Mouse (Mus musculus) stomach, embryonic 16.5 days (tissue): Measurements from ENCODE around the gene Ttll6. TPM values are rescaled to one million over a fixed set of nuclear protein-coding genes. Genes with fewer than 3 reads are reported as not detected.

Source experiments
- ATAC-seq: fragments of 200-750 bp; cut with Nextera tagmentation; 2 replicates; pipeline ENCODE4 v1.8.0; 2017; ENCODE audit warnings: moderate number of reproducible peaks, moderate TSS enrichment; ENCODE audit not compliant: insufficient read depth, low FRiP score
- H3K27ac ChIP-seq: fragments of 300-500 bp; sonication (generic); 2 replicates; pipeline ENCODE4 v1.5.1; 2014; ENCODE audit warnings: low read length
- H3K27me3 ChIP-seq: fragments of 300-500 bp; sonication (generic); 2 replicates; pipeline ENCODE4 v1.6.1; 2014; ENCODE audit warnings: low read length, control low read depth, mixed read lengths; ENCODE audit not compliant: control insufficient read depth, insufficient read depth
- H3K36me3 ChIP-seq: fragments of 300-500 bp; sonication (generic); 2 replicates; pipeline ENCODE4 v1.6.1; 2014; ENCODE audit warnings: low read length; ENCODE audit not compliant: control insufficient read depth, insufficient read depth
- H3K4me1 ChIP-seq: fragments of 300-500 bp; sonication (generic); 2 replicates; pipeline ENCODE4 v1.6.1; 2014; ENCODE audit warnings: low read length, control low read depth, mixed read lengths; ENCODE audit not compliant: control insufficient read depth, insufficient read depth
- H3K4me2 ChIP-seq: fragments of 300-500 bp; sonication (generic); 2 replicates; pipeline ENCODE4 v1.6.1; 2014; ENCODE audit warnings: low read depth, low read length, mixed read lengths
- H3K4me3 ChIP-seq: fragments of 300-500 bp; sonication (generic); replicated peaks from 2 replicates; pipeline ENCODE4 v1.5.1; 2014; ENCODE audit warnings: mild to moderate bottlenecking, low read length
- H3K9ac ChIP-seq: fragments of 300-500 bp; sonication (generic); 2 replicates; pipeline ENCODE4 v1.6.1; 2014; ENCODE audit warnings: low read length
- H3K9me3 ChIP-seq: fragments of 300-500 bp; sonication (generic); replicated peaks from 2 replicates; pipeline ENCODE4 v1.6.1; 2016; ENCODE audit warnings: low read length, control low read depth; ENCODE audit not compliant: control insufficient read depth
- WGBS: fragments of 180-500 bp; shearing (Covaris S2); extraction: QIAGEN DNeasy Blood & Tissue Kit; methylation state at CpG from one replicate; pipeline ENCODE4 v1.1.7; 2014; 5-methylcytosine and 5-hydroxymethylcytosine counted together
- polyA plus RNA-seq: library from polyadenylated mRNA; unstranded; fragments of >200 nt; fragmentation: Nextera tagmentation; extraction: Ambion mirVana; gene quantifications from 2 replicates; pipeline ENCODE4 v1.2.1, GENCODE M21; 2015

Gene Ttll6
- polyA plus RNA-seq, 1 experiment from 2014 or later, result 0.58 TPM

DNA sequence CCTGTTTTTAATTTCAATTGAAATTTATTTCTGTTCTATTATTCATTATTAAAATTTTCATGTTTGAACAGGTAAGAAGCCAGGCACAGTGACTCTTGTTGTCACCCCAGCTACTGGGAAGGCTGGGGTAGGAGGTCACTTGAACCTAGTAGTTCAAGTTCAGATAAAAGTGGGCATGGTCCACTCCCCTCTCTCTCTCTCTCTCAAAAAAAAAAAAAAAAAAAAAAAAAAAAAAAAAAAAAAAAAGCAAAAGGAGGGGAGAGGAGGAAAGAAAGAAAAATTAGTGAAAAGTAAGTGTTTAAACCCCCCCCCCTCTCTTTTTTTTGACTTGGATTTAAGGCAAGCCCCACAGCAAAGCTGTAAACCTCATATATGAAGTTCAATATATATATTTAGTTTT is 50.6 kb downstream of the Ttll6 start:
- no peaks in the 10 kb centered on the region for H3K9me3 ChIP-seq
- no peaks in the 10 kb centered on the region for H3K4me1 ChIP-seq
- no peak overlapping the region for H3K4me2 ChIP-seq
- no peak overlapping the region for H3K27ac ChIP-seq
- ATAC-seq, result no peak
- H3K36me3 ChIP-seq, result no peaks in the 10 kb centered on the region
- no peak overlapping the region for H3K4me3 ChIP-seq
- H3K9ac ChIP-seq, result no peak overlapping the region
- peaks cover 88% of the 10 kb centered on the region for H3K27me3 ChIP-seq

GRCm38 (mm10) chr11:96187321-96187720 is 53.7 kb downstream of the Ttll6 start:
- H3K4me3 ChIP-seq, result no peak overlapping the region
- no peaks in the 10 kb centered on the region for H3K4me1 ChIP-seq
- no peaks in the 10 kb centered on the region for H3K36me3 ChIP-seq
- peaks cover 86% of the 10 kb centered on the region for H3K27me3 ChIP-seq
- H3K4me2 ChIP-seq, result no peak overlapping the region
- H3K9me3 ChIP-seq, result no peaks in the 10 kb centered on the region
- H3K9ac ChIP-seq, result no peak overlapping the region
- WGBS, result 26% methylated on average over 4 of the region's 4 CpGs
- no peak for ATAC-seq
- H3K27ac ChIP-seq, result no peak overlapping the region

GRCm38 (mm10) chr11:96189810-96190522 is 56.4 kb downstream of the Ttll6 start:
- no peak overlapping the region for H3K4me2 ChIP-seq
- H3K4me1 ChIP-seq, result no peaks in the 10 kb centered on the region
- ATAC-seq, result no peak
- H3K36me3 ChIP-seq, result no peaks in the 10 kb centered on the region
- H3K27ac ChIP-seq, result no peak overlapping the region
- 1% methylated on average over 28 of the region's 28 CpGs for WGBS
- H3K9me3 ChIP-seq, result no peaks in the 10 kb centered on the region
- H3K27me3 ChIP-seq, result peaks cover 96% of the 10 kb centered on the region
- no peak overlapping the region for H3K4me3 ChIP-seq
- no peak overlapping the region for H3K9ac ChIP-seq

DNA sequence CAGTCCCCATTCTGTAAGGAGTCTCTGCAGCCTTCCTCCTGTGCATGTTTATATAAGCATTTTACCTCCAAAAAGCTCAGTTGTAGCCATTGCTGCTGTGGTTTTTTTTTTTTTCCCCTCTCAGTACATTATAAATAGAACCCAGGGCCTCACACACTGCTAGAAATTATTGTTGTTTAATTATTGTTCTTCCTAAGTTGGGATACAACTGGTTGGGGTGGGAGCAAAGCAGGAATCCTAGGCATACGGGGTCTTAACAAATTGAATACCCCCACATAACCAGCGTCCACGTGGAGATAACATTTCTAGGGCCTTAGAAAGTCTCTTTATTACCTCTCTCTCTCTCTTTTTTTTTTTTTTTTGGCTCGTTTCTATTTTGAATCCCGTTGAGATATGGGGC is 57.5 kb downstream of the Ttll6 start:
- no peaks in the 10 kb centered on the region for H3K9me3 ChIP-seq
- H3K36me3 ChIP-seq, result no peaks in the 10 kb centered on the region
- no peak overlapping the region for H3K4me2 ChIP-seq
- 3% methylated on average over 5 of the region's 5 CpGs for WGBS
- H3K9ac ChIP-seq, result no peak overlapping the region
- H3K27ac ChIP-seq, result no peak overlapping the region
- ATAC-seq, result no peak
- H3K4me1 ChIP-seq, result no peaks in the 10 kb centered on the region
- no peak overlapping the region for H3K4me3 ChIP-seq
- H3K27me3 ChIP-seq, result peaks cover 96% of the 10 kb centered on the region

DNA sequence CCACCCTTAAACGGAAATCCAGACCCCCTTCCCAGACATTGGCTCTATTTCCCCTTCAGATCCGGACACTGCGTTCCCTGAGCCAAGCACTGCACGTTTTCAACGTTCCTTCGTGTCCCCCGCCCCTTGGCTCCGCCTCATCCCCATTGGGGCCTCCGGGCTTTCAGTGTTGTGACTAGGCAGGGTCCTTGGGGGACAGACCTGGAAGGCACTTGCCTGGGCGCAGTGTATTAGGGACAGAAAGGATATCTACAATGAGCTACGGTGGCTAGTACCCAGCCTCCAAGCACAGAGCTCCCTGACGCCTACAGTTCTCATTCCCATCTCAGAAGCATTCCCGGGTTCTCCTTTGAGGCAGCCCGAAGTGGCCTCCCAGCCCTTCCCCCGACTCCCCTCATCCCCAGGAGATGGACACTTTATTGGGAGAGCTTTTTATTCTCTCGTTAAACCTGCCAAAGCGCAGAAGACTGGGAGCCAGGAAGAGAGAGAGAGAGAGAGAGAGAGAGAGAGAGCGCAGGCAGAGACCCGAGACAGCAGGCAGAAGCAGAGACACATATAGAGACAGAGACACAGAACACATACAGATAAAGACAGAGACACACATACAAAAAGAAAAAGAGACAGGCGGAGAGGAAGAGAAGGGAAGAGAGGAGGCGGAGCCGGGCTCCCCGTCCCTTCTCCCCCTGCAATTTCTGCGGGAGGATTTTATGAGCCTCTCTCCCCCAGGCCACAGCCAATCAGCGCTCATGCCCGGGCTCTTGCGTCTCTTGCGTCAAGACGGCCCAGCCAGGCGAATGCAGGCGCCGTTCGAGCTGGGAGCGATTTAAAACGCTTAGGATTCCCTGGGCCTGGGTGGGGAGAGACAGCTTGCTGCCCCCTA is 60.2 kb downstream of the Ttll6 start, which contains the start of gene Hoxb13:
Hoxb13 (plus strand) TSS at position 796 of the 880 bp plus-strand sequence.
- no peak within 1 kb of the TSS for H3K9ac ChIP-seq

DNA sequence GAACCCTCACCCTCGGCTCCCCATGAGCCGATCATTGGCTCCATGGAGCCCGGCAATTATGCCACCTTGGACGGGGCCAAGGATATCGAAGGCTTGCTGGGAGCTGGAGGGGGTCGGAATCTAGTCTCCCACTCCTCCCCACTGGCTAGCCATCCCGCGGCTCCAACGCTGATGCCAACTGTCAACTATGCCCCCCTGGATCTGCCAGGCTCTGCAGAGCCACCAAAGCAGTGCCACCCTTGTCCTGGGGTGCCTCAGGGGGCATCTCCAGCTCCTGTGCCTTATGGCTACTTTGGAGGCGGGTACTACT is 60.8 kb downstream of the Ttll6 start:
- Histone ChIP-seq H3K36me3 (no peaks in the 10 kb centered on the region), H3K4me3 (peak overlapping the region; percentile 7; the same call in 1 of the 2 replicates), H3K27ac (no peak overlapping the region), H3K4me1 (no peaks in the 10 kb centered on the region), H3K9ac (no peak overlapping the region), H3K9me3 (no peaks in the 10 kb centered on the region), H3K4me2 (peak overlapping the region; percentile 8; the same call in 1 of the 2 replicates), H3K27me3 (peaks cover 97% of the 10 kb centered on the region)
- under 1% methylated on average over 10 of the region's 10 CpGs for WGBS
- ATAC-seq, result no peak

More for the DNA sequence above, 60.2 kb downstream of the Ttll6 start, which contains the start of gene Hoxb13:
- H3K36me3 ChIP-seq, result no peaks in the 10 kb centered on the region
- ATAC-seq, result no peak
- H3K9me3 ChIP-seq, result no peaks in the 10 kb centered on the region
- H3K27me3 ChIP-seq, result peaks cover 97% of the 10 kb centered on the region
- 2% methylated on average over 33 of the region's 35 CpGs for WGBS
- H3K4me1 ChIP-seq, result no peaks in the 10 kb centered on the region
- no peak within 1 kb of the TSS for H3K27ac ChIP-seq
- H3K4me3 ChIP-seq, result peak within 1 kb of the TSS; percentile 7; the same call in 1 of the 2 replicates
- H3K4me2 ChIP-seq, result peak within 1 kb of the TSS; percentile 8; the same call in 1 of the 2 replicates

DNA sequence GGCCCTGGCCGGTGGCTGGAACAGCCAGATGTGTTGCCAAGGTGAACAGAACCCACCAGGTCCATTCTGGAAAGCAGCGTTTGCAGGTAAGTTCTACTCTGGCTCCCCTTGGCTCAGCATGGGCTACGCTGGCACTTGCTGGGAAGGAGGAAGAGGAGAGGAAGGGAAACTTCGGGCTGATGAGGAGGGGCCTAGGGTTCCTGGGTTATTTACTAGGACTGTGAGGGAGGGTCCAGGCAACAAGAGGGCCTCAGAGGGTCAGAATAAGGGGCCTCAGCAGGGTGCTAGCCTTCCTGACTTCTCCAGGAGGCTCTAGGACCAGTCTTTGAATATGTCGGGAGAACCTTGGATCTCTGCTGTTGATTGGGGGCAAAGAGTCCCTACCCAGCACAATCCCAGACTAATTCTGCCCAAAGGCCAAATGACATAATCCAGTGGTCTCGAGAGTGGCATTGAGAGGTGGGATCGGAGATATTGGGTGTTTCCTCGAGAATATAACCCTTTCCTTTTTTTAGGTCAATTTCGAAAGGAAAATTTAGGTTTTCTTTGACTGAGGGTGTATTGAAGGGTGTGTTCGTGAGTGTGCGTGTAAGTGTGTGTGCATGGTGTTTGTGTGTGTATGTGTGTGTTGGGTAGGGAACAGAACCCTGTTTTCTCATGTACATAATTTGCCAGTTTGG is 61.5 kb downstream of the Ttll6 start:
- Histone ChIP-seq H3K9me3 (no peaks in the 10 kb centered on the region), H3K27ac (no peak overlapping the region), H3K4me3 (no peak overlapping the region), H3K9ac (no peak overlapping the region), H3K4me1 (no peaks in the 10 kb centered on the region), H3K4me2 (no peak overlapping the region), H3K27me3 (peaks cover 100% of the 10 kb centered on the region), H3K36me3 (no peaks in the 10 kb centered on the region)
- no peak for ATAC-seq
- WGBS, result 10% methylated on average over 11 of the region's 11 CpGs

- Histone ChIP-seq H3K4me3 (no peak overlapping the region), H3K9ac (no peak overlapping the region), H3K4me1 (no peaks in the 10 kb centered on the region), H3K36me3 (no peaks in the 10 kb centered on the region), H3K9me3 (no peaks in the 10 kb centered on the region), H3K27me3 (peaks cover 100% of the 10 kb centered on the region), H3K4me2 (no peak overlapping the region), H3K27ac (no peak overlapping the region)
- ATAC-seq, result no peak
- 3% methylated on average over 20 of the region's 20 CpGs for WGBS
Measured at GRCm38 (mm10) chr11:96195769-96196280, 62.2 kb downstream of the Ttll6 start.
